Mouse (Mus musculus) liver, postnatal 0 days (tissue): ENCODE results near the gene Prnd.

ENCODE experiments used
- CTCF ChIP-seq: sonication (generic); IDR thresholded peaks from 2 replicates; pipeline ENCODE4 v1.5.1; 2016; ENCODE audit warnings: antibody characterized with exemption, low read depth
- EP300 ChIP-seq: IDR thresholded peaks from 2 replicates; pipeline ENCODE4 v1.6.1; 2016; ENCODE audit warnings: antibody characterized with exemption, low read depth, mild to moderate bottlenecking

GRCm38 (mm10) chr2:131948156-131948555 is 2.5 kb upstream of the Prnd start:
- TF ChIP-seq CTCF (no peak), EP300 (no peak)
